Comparison of ENCODE assay signal across 10 mouse cellular contexts in the genomic region with DNA sequence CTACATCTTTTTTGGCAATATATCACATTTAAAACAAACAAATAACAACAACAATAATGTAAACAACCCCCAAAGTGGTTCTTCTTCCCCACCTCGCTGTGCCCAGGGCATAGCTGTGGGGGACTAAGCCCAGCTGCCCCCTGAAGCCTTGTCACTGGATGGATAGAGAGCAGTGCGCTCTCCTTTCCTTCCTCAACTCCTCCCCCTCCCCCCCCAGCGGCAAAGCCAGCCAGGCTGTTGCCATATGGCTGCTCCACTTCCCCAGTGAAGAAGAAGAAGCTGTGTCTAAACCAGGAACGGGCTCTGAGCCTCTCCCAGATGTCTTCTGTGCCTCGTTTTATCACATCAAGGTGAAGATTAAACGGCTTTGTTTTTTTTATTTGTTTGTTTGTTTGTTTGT. TPM values are rescaled to one million over a fixed set of nuclear protein-coding genes. Genes with fewer than 3 reads are reported as not detected.
DNase-seq lines count a peak whose midpoint lies in the region; ATAC-seq and TF ChIP-seq lines count a peak whose summit lies in the region.
"Had no signal": no experiment of that assay in that cellular context is flagged by ENCODE, and none has a peak within 500 bp of the region (broad histone marks: within the 10 kb centered on the region; RNA-seq: fewer than 3 reads in every experiment).

No protein-coding gene starts in this region.

- no peaks in the 10 kb centered on the region for H3K27me3 ChIP-seq in forebrain, postnatal 0 days (ENCODE audit: insufficient read depth, low read length)
- no peaks in the 10 kb centered on the region for H3K27me3 ChIP-seq in midbrain, embryonic 15.5 days (replicated peaks)
- no peaks in the 10 kb centered on the region; the same call in 1 of the 2 replicates for H3K27me3 ChIP-seq in heart, embryonic 11.5 days (ENCODE audit: control insufficient read depth, insufficient read depth, low read length)

- no peak overlapping the region for H3K4me3 ChIP-seq in forebrain, postnatal 0 days (ENCODE audit: low read depth, low read length)
- no peak overlapping the region for H3K4me3 ChIP-seq in midbrain, embryonic 15.5 days
- no peak overlapping the region for H3K4me3 ChIP-seq in heart, embryonic 11.5 days (ENCODE audit: low read depth, low read length)

- WGBS in forebrain, postnatal 0 days: 35% methylated on average over 6 of the region's 6 CpGs
- WGBS in midbrain, embryonic 15.5 days: 36% methylated on average over 6 of the region's 6 CpGs
- WGBS in heart, embryonic 11.5 days (ENCODE audit: insufficient replicate concordance): 30% methylated on average over 6 of the region's 6 CpGs

- peak overlapping the region; percentile 72 for H3K27ac ChIP-seq in forebrain, postnatal 0 days (ENCODE audit: low read depth, low read length)
- H3K27ac ChIP-seq in midbrain, embryonic 15.5 days: peak overlapping the region; percentile 70
- no peak overlapping the region for H3K27ac ChIP-seq in heart, embryonic 11.5 days (ENCODE audit: low read depth, low read length)

- TF ChIP-seq CTCF in forebrain, postnatal 0 days (IDR thresholded peaks at IDR 0.05; ENCODE audit: low read depth): no peak

- H3K9ac ChIP-seq in forebrain, postnatal 0 days: peak overlapping the region; percentile 28; the same call in 1 of the 2 replicates
- H3K9ac ChIP-seq in midbrain, embryonic 15.5 days: no peak overlapping the region
- no peak overlapping the region for H3K9ac ChIP-seq in heart, embryonic 11.5 days (ENCODE audit: low read depth, low read length)

- no peaks in the 10 kb centered on the region for H3K36me3 ChIP-seq in forebrain, postnatal 0 days (ENCODE audit: insufficient read depth)
- no peaks in the 10 kb centered on the region for H3K36me3 ChIP-seq in midbrain, embryonic 15.5 days (replicated peaks)
- H3K36me3 ChIP-seq in heart, embryonic 11.5 days (ENCODE audit: control insufficient read depth, insufficient read depth, low read length): no peaks in the 10 kb centered on the region

- H3K4me1 ChIP-seq in forebrain, postnatal 0 days (ENCODE audit: insufficient read depth): peaks cover 12% of the 10 kb centered on the region; the same call in 1 of the 2 replicates
- peaks cover 9% of the 10 kb centered on the region for H3K4me1 ChIP-seq in midbrain, embryonic 15.5 days
- peaks cover 5% of the 10 kb centered on the region for H3K4me1 ChIP-seq in heart, embryonic 11.5 days (ENCODE audit: control insufficient read depth, insufficient read depth, low read length)

- peak; percentile 40; the same call in 1 of the 2 replicates for ATAC-seq in forebrain, postnatal 0 days
- no peak for ATAC-seq in midbrain, embryonic 15.5 days (replicated peaks)
- no peak for ATAC-seq in heart, embryonic 11.5 days (replicated peaks; ENCODE audit: insufficient number of reproducible peaks, low FRiP score, low TSS enrichment)

- H3K4me2 ChIP-seq in forebrain, postnatal 0 days (ENCODE audit: low read depth): 0 out of 2 replicates have a peak overlapping the region, but pooled peaks have one; percentile 7
- H3K4me2 ChIP-seq in midbrain, embryonic 15.5 days: 0 out of 2 replicates have a peak overlapping the region, but pooled peaks have one; percentile 10
- no peak overlapping the region for H3K4me2 ChIP-seq in heart, embryonic 11.5 days

- H3K9me3 ChIP-seq in forebrain, postnatal 0 days (ENCODE audit: low read length): no peaks in the 10 kb centered on the region
- H3K9me3 ChIP-seq in midbrain, embryonic 15.5 days: no peaks in the 10 kb centered on the region
- H3K9me3 ChIP-seq in heart, embryonic 11.5 days (replicated peaks; ENCODE audit: control insufficient read depth, low read length): no peaks in the 10 kb centered on the region

- peak; percentile 77 for DNase-seq in cerebellum, adult 9-11 months
- DNase-seq in cerebellum, adult 9-10 months: no peak
- DNase-seq in MN1 (ENCODE audit: low spot score): peak; percentile 59
- DNase-seq in forebrain, postnatal 0 days: peak; percentile 60
- no peak for DNase-seq in spleen, postnatal 4 days (ENCODE audit: low spot score in 2 of 2)
- DNase-seq in kidney, adult 8-10 months: no peak
- DNase-seq: thymus, postnatal 4 days had no signal

RNA-seq across cellular contexts. Expression of gene Rps10, which starts 6.6 kb away (rescaled TPM):
- 1,348 and 1,517 TPM in 2 replicates for total RNA-seq in forebrain, postnatal 0 days (2014; rRNA removed)
- 502 and 620 TPM in 2 replicates for polyA plus RNA-seq in forebrain, postnatal 0 days (2015; fragmentation: Nextera tagmentation; extraction: Ambion mirVana)
- polyA plus RNA-seq in midbrain, embryonic 15.5 days (2015; fragmentation: Nextera tagmentation; extraction: Ambion mirVana): 417 and 421 TPM in 2 replicates
- 659 and 724 TPM in 2 replicates for polyA plus RNA-seq in heart, embryonic 11.5 days (2014; fragmentation: Nextera tagmentation; extraction: Ambion mirVana)

RNA-seq across cellular contexts. Expression of gene RPS10-NUDT3, which starts 8.1 kb away (rescaled TPM):
- not detected in 2 replicates for total RNA-seq in forebrain, postnatal 0 days (2014; rRNA removed)
- not detected in 2 replicates for polyA plus RNA-seq in forebrain, postnatal 0 days (2015; fragmentation: Nextera tagmentation; extraction: Ambion mirVana)
- polyA plus RNA-seq in midbrain, embryonic 15.5 days (2015; fragmentation: Nextera tagmentation; extraction: Ambion mirVana): not detected in 2 replicates
- not detected in 2 replicates for polyA plus RNA-seq in heart, embryonic 11.5 days (2014; fragmentation: Nextera tagmentation; extraction: Ambion mirVana)
- polyA plus RNA-seq: heart, postnatal 0 days had no signal

RNA-seq across cellular contexts. Expression of gene Pacsin1, which starts 12.2 kb away (rescaled TPM):
- total RNA-seq in forebrain, postnatal 0 days (2014; rRNA removed): 29.3 and 38.7 TPM in 2 replicates
- polyA plus RNA-seq in forebrain, postnatal 0 days (2015; fragmentation: Nextera tagmentation; extraction: Ambion mirVana): 42.5 and 62.5 TPM in 2 replicates
- 55.5 and 55.7 TPM in 2 replicates for polyA plus RNA-seq in midbrain, embryonic 15.5 days (2015; fragmentation: Nextera tagmentation; extraction: Ambion mirVana)
- 2.5 and 2.9 TPM in 2 replicates for polyA plus RNA-seq in heart, embryonic 11.5 days (2014; fragmentation: Nextera tagmentation; extraction: Ambion mirVana)

RNA-seq across cellular contexts. Expression of gene Nudt3, which starts 19.8 kb away (rescaled TPM):
- 324 and 329 TPM in 2 replicates for total RNA-seq in forebrain, postnatal 0 days (2014; rRNA removed)
- 249 TPM in 2 replicates for polyA plus RNA-seq in forebrain, postnatal 0 days (2015; fragmentation: Nextera tagmentation; extraction: Ambion mirVana)
- 251 and 274 TPM in 2 replicates for polyA plus RNA-seq in midbrain, embryonic 15.5 days (2015; fragmentation: Nextera tagmentation; extraction: Ambion mirVana)
- polyA plus RNA-seq in heart, embryonic 11.5 days (2014; fragmentation: Nextera tagmentation; extraction: Ambion mirVana): 38.8 and 47.4 TPM in 2 replicates

Comparison
In these comparisons a context has a peak if more than half of its experiments do, and no peak if none do; other contexts are left out.
1. DNase-seq: peak in cerebellum, adult 9-11 months (single experiment), MN1 (single experiment) and forebrain, postnatal 0 days (single experiment); none in cerebellum, adult 9-10 months (single experiment), spleen, postnatal 4 days (0 of 2) and kidney, adult 8-10 months (0 of 2).
2. RNA of gene Pacsin1, which starts 12.2 kb away (polyA plus RNA-seq): 42.5 to 62.5 TPM in forebrain, postnatal 0 days and 55.5 to 55.7 TPM in midbrain, embryonic 15.5 days; 2.5 to 2.9 TPM in heart, embryonic 11.5 days; every median in the first group is over 10 times any median in the second.